Mouse (Mus musculus) hindbrain, embryonic 11.5 days (tissue): ENCODE measurements around the gene A630089N07Rik. TPM values are rescaled to one million over a fixed set of nuclear protein-coding genes. Genes with fewer than 3 reads are reported as not detected.
"Not testable (repeated sequence)": the region's sequence is repeated elsewhere in the genome, so short reads cannot be mapped to it uniquely, and the experiment has no call there.

Experiments
- ATAC-seq: fragments of 200-750 bp; cut with Nextera tagmentation; 2 replicates; pipeline ENCODE4 v1.8.0; 2017; ENCODE audit warnings: mild to moderate bottlenecking, moderate TSS enrichment, moderate library complexity; ENCODE audit not compliant: low FRiP score
- DNase-seq: peaks from one replicate; pipeline ENCODE4 v3.0.0-alpha.2; 2015; ENCODE audit warnings: low spot score
- H3K27ac ChIP-seq: fragments of 300-500 bp; sonication (generic); 2 replicates; pipeline ENCODE4 v1.5.1; 2014; ENCODE audit warnings: mild to moderate bottlenecking, low read depth, low read length
- H3K27me3 ChIP-seq: fragments of 300-500 bp; sonication (generic); 2 replicates; pipeline ENCODE4 v1.6.1; 2014; ENCODE audit warnings: mild to moderate bottlenecking, low read length, moderate library complexity, mixed read lengths; ENCODE audit not compliant: control insufficient read depth, insufficient read depth
- H3K36me3 ChIP-seq: fragments of 300-500 bp; sonication (generic); 2 replicates; pipeline ENCODE4 v1.6.1; 2014; ENCODE audit warnings: mild to moderate bottlenecking, low read length, moderate library complexity, mixed read lengths; ENCODE audit not compliant: control insufficient read depth, insufficient read depth
- H3K4me1 ChIP-seq: fragments of 300-500 bp; sonication (generic); replicated peaks from 2 replicates; pipeline ENCODE4 v1.6.1; 2014; ENCODE audit warnings: low read length, mixed read lengths; ENCODE audit not compliant: control insufficient read depth, insufficient read depth
- H3K4me2 ChIP-seq: fragments of 300-500 bp; sonication (generic); replicated peaks from 2 replicates; pipeline ENCODE4 v1.6.1; 2014; ENCODE audit warnings: mild to moderate bottlenecking, low read depth, low read length
- H3K4me3 ChIP-seq: fragments of 300-500 bp; sonication (generic); 2 replicates; pipeline ENCODE4 v1.5.1; 2014; ENCODE audit warnings: low read depth, low read length
- H3K9ac ChIP-seq: fragments of 300-500 bp; sonication (generic); 2 replicates; pipeline ENCODE4 v1.6.1; 2014; ENCODE audit warnings: low read depth, low read length
- H3K9me3 ChIP-seq: fragments of 300-500 bp; sonication (generic); 2 replicates; pipeline ENCODE4 v1.6.1; 2016; ENCODE audit warnings: low read length; ENCODE audit not compliant: control insufficient read depth
- WGBS: fragments of 180-500 bp; shearing (Covaris S2); extraction: QIAGEN DNeasy Blood & Tissue Kit; methylation state at CpG from one replicate; pipeline ENCODE4 v1.1.7; 2014; 5-methylcytosine and 5-hydroxymethylcytosine counted together
- polyA plus RNA-seq: library from polyadenylated mRNA; unstranded; fragments of >200 nt; fragmentation: Nextera tagmentation; extraction: Ambion mirVana; gene quantifications from 2 replicates; pipeline ENCODE4 v1.2.1, GENCODE M21; 2014

The A630089N07Rik gene
- polyA plus RNA-seq, 1 experiment from 2014 or later: 26.7 TPM

- no peak overlapping the region for H3K9ac ChIP-seq
- DNase-seq: no peak
- H3K4me3 ChIP-seq: no peak overlapping the region
- H3K27ac ChIP-seq: no peak overlapping the region
- no peaks in the 10 kb centered on the region for H3K27me3 ChIP-seq
- H3K9me3 ChIP-seq: 0 out of 2 replicates have a peak, but pooled peaks cover 3% of the 10 kb centered on the region
- ATAC-seq: no peak
- H3K4me1 ChIP-seq: no peaks in the 10 kb centered on the region
- WGBS: 78% methylated on average over 2 of the region's 2 CpGs
- H3K4me2 ChIP-seq: no peak overlapping the region
- H3K36me3 ChIP-seq: 0 out of 2 replicates have a peak, but pooled peaks cover 2% of the 10 kb centered on the region
These were observed 59.4 kb downstream of the A630089N07Rik start for GRCm38 (mm10) chr16:98022657-98023345.

GRCm38 (mm10) chr16:98022081-98022480 is 60.2 kb downstream of the A630089N07Rik start:
- Histone ChIP-seq H3K36me3 (0 out of 2 replicates have a peak, but pooled peaks cover 2% of the 10 kb centered on the region), H3K9ac (no peak overlapping the region), H3K4me1 (no peaks in the 10 kb centered on the region), H3K27me3 (no peaks in the 10 kb centered on the region), H3K4me2 (no peak overlapping the region), H3K4me3 (no peak overlapping the region), H3K9me3 (0 out of 2 replicates have a peak, but pooled peaks cover 5% of the 10 kb centered on the region), H3K27ac (no peak overlapping the region)
- 86% methylated on average over 3 of the region's 3 CpGs for WGBS
- DNase-seq (no peak), ATAC-seq (no peak)

DNA sequence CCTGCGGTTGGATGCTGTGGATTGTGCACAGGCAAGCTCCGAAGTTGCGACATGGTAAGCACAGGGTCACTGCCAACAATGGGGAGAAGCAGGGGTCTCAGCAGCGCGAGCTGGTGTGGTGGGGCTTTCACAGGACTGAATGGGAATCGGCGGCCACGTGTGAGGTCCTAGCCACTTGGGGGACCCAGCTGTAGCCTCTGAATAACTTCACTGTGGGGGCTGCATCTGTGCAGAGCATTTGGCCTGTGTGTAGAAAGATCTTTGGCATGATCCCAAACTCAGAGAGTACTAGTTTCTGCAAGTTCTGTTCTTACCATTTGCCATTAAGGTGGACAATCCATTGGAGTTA is 84.9 kb downstream of the A630089N07Rik start:
- Histone ChIP-seq H3K4me3 (peak overlapping the region; percentile 56), H3K9ac (peak overlapping the region; percentile 59), H3K4me2 (peak overlapping the region; percentile 61)
- not testable (repeated sequence) for H3K27ac ChIP-seq, DNase-seq, H3K9me3 ChIP-seq, H3K36me3 ChIP-seq, H3K4me1 ChIP-seq, H3K27me3 ChIP-seq
- 0% methylated on average over 8 of the region's 8 CpGs for WGBS
- ATAC-seq: peak; percentile 86; the same call in 1 of the 2 replicates

- Histone ChIP-seq H3K9ac (peak within 1 kb of the TSS; percentile 59), H3K36me3 (no peaks in the 10 kb centered on the region), H3K27ac (no peak within 1 kb of the TSS)
These were observed 85.5 kb downstream of the A630089N07Rik start, which contains the start of gene B230307C23Rik for GRCm38 (mm10) chr16:97996616-97997382. Gene B230307C23Rik (plus strand): TSS chr16:97997315.

DNA sequence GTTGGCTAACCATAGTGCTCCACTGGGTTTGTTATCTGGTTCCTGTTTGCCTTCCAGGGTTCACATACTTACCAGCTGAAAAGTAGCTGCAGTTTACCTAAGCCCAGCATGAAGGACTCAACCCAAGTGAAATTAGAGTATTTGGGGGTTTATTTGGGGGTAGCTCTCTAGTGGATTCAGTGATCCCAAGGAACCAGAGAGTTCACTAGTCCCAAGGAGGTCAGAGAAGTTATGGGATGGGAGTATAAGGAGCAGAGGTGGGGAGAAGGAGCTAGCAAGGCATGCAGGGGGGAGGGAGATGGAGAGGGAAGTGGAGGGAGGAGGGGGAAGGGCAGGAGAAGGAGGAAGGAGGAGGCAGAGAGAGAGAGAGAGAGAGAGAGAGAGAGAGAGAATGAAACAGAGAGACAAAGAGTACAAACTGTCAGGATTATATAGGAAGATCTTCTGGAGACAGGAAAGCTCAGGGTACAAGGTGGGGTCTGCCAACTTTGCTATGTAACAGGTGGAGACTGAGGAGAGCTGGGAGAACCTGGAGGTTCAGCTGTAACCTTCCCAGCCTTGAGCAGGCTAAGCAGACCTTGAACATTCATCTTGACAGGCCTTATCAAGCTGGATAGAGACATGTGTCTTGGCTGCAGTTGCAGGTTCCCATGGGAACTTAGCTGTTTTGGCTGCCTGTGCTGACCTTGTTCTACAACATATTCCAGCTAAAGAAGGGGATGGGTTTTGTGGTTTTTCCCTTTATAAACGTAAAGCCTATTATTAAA is 86.2 kb downstream of the A630089N07Rik start:
- H3K27me3 ChIP-seq: no peaks in the 10 kb centered on the region
- H3K4me2 ChIP-seq: peak overlapping the region; percentile 61
- peak overlapping the region; percentile 56 for H3K9ac ChIP-seq
- ATAC-seq (no peak), DNase-seq (no peak)
- peak overlapping the region; percentile 56 for H3K4me3 ChIP-seq
- H3K9me3 ChIP-seq: no peaks in the 10 kb centered on the region; the same call in 1 of the 2 replicates
- H3K36me3 ChIP-seq: no peaks in the 10 kb centered on the region
- H3K4me1 ChIP-seq: no peaks in the 10 kb centered on the region
- WGBS: 36% methylated on average over 1 of the region's 1 CpGs
- H3K27ac ChIP-seq: no peak overlapping the region

More at GRCm38 (mm10) chr16:97996616-97997382, 85.5 kb downstream of the A630089N07Rik start, which contains the start of gene B230307C23Rik:
- Histone ChIP-seq H3K27me3 (no peaks in the 10 kb centered on the region), H3K4me3 (peak within 1 kb of the TSS; percentile 56), H3K4me1 (no peaks in the 10 kb centered on the region), H3K4me2 (peak within 1 kb of the TSS; percentile 61), H3K9me3 (no peaks in the 10 kb centered on the region; the same call in 1 of the 2 replicates)
- WGBS: 2% methylated on average over 22 of the region's 22 CpGs
- DNase-seq (peak; percentile 81), ATAC-seq (peak; percentile 99)

DNA sequence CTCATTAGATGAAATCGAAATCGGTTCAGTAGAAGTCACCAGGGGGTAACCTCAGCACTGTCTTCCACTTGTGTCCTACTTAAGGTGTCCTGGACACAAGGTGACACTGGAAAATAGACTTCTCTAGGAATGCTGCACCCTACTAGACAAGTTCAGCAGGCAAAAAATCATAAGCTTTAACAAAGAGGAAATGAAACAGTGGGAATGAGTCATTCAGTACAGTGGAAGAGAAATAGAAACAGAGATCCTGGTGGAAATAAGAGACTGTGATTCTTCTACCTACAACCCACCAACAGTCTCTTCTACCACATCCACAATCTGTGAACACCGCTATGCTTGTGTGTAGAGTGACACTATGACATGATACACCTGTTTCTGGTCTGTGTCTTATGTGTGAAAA is 89.8 kb downstream of the A630089N07Rik start:
- ATAC-seq, H3K4me1 ChIP-seq, H3K9me3 ChIP-seq, H3K36me3 ChIP-seq, H3K4me2 ChIP-seq, H3K9ac ChIP-seq, H3K4me3 ChIP-seq, H3K27ac ChIP-seq, H3K27me3 ChIP-seq, DNase-seq: not testable (repeated sequence)
- WGBS: 77% methylated on average over 3 of the region's 3 CpGs

GRCm38 (mm10) chr16:97991517-97991916 is 90.7 kb downstream of the A630089N07Rik start:
- Histone ChIP-seq H3K9me3 (no peaks in the 10 kb centered on the region), H3K27me3 (no peaks in the 10 kb centered on the region), H3K27ac (no peak overlapping the region), H3K36me3 (no peaks in the 10 kb centered on the region), H3K9ac (no peak overlapping the region), H3K4me3 (no peak overlapping the region), H3K4me1 (no peaks in the 10 kb centered on the region), H3K4me2 (no peak overlapping the region)
- WGBS: 71% methylated on average over 2 of the region's 2 CpGs
- ATAC-seq (no peak), DNase-seq (no peak)

DNA sequence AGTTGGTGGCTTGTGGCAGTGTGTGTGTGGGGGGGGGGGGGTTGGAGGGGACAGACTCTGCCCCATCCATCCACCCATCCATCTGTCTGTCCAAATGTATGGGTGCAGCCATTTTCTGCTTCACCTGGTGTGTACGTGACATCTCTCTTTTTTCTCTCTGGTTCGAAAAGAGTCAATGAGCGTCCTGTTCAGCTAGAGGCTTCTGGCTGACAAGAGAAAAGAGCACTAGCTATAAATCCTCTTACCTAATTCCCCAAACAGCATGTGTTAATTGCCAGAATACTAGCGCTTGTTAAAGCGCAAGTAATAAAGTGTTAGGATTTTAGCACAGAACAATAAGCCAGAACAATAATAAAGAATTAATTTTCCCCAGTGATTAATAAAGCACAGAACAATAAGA is 97.7 kb downstream of the A630089N07Rik start:
- Histone ChIP-seq H3K4me3 (no peak overlapping the region), H3K36me3 (no peaks in the 10 kb centered on the region), H3K4me1 (no peaks in the 10 kb centered on the region), H3K4me2 (no peak overlapping the region), H3K9ac (no peak overlapping the region), H3K9me3 (no peaks in the 10 kb centered on the region), H3K27ac (no peak overlapping the region), H3K27me3 (no peaks in the 10 kb centered on the region)
- DNase-seq (no peak), ATAC-seq (no peak)
- WGBS: 82% methylated on average over 5 of the region's 5 CpGs
